Mouse (Mus musculus): ENCODE results near the gene Mmp20.

The Mmp20 gene

GRCm38 (mm10) chr9:7627931-7628330 lies at the start of gene Mmp20:
Gene Mmp20, plus strand, starts transcription at chr9:7628231.
- no peak for DNase-seq (ENCODE audit: low spot score)

- DNase-seq (ENCODE audit: low spot score), result no peak
Observed at GRCm38 (mm10) chr9:7590063-7590462, 38.0 kb upstream of the Mmp20 start.

GRCm38 (mm10) chr9:7593272-7593812 lies 34.7 kb upstream of the Mmp20 start:
- no peak for DNase-seq (ENCODE audit: low spot score)

GRCm38 (mm10) chr9:7594816-7595540 lies 33.1 kb upstream of the Mmp20 start:
- DNase-seq (ENCODE audit: low spot score), result peak; percentile 84

GRCm38 (mm10) chr9:7602982-7603742 lies 24.9 kb upstream of the Mmp20 start:
- peak; percentile 72 for DNase-seq (ENCODE audit: low spot score)

- DNase-seq (ENCODE audit: low spot score), result peak; percentile 22
Observed at GRCm38 (mm10) chr9:7604005-7604404, 24.0 kb upstream of the Mmp20 start.

GRCm38 (mm10) chr9:7605638-7606037 lies 22.4 kb upstream of the Mmp20 start:
- DNase-seq (ENCODE audit: low spot score), result no peak

GRCm38 (mm10) chr9:7622582-7622981 lies 5.4 kb upstream of the Mmp20 start:
- no peak for DNase-seq (ENCODE audit: low spot score)

- no peak for DNase-seq (ENCODE audit: low spot score)
Observed at GRCm38 (mm10) chr9:7633936-7634335, 5.9 kb downstream of the Mmp20 start.

GRCm38 (mm10) chr9:7647901-7648300 lies 19.9 kb downstream of the Mmp20 start:
- DNase-seq (ENCODE audit: low spot score), result no peak

- no peak for DNase-seq (ENCODE audit: low spot score)
Observed at GRCm38 (mm10) chr9:7650397-7651180, 22.6 kb downstream of the Mmp20 start.

GRCm38 (mm10) chr9:7652351-7653085 lies 24.5 kb downstream of the Mmp20 start:
- DNase-seq (ENCODE audit: low spot score), result no peak

- no peak for DNase-seq (ENCODE audit: low spot score)
Observed at GRCm38 (mm10) chr9:7657946-7658345, 29.9 kb downstream of the Mmp20 start.

- DNase-seq (ENCODE audit: low spot score), result no peak
Observed at GRCm38 (mm10) chr9:7659469-7660020, 31.5 kb downstream of the Mmp20 start.

- no peak for DNase-seq (ENCODE audit: low spot score)
Observed at GRCm38 (mm10) chr9:7661371-7661770, 33.3 kb downstream of the Mmp20 start.

- no peak for DNase-seq (ENCODE audit: low spot score)
Observed at GRCm38 (mm10) chr9:7669674-7670073, 41.6 kb downstream of the Mmp20 start.

- no peak for DNase-seq (ENCODE audit: low spot score)
Observed at GRCm38 (mm10) chr9:7672985-7673384, 45.0 kb downstream of the Mmp20 start.

GRCm38 (mm10) chr9:7678154-7678837 lies 50.3 kb downstream of the Mmp20 start:
- DNase-seq (ENCODE audit: low spot score), result no peak

GRCm38 (mm10) chr9:7682081-7682618 lies 54.1 kb downstream of the Mmp20 start:
- DNase-seq (ENCODE audit: low spot score), result peak; percentile 6

- DNase-seq (ENCODE audit: low spot score), result no peak
Observed at GRCm38 (mm10) chr9:7686024-7686423, 58.0 kb downstream of the Mmp20 start.
